Mouse (Mus musculus) cerebellum, adult 9-11 months (tissue): ENCODE measurements around the gene Smc1b.

Experiments
- DNase-seq: peaks from one replicate; pipeline ENCODE4 v3.0.0; 2022

Smc1b gene

DNA sequence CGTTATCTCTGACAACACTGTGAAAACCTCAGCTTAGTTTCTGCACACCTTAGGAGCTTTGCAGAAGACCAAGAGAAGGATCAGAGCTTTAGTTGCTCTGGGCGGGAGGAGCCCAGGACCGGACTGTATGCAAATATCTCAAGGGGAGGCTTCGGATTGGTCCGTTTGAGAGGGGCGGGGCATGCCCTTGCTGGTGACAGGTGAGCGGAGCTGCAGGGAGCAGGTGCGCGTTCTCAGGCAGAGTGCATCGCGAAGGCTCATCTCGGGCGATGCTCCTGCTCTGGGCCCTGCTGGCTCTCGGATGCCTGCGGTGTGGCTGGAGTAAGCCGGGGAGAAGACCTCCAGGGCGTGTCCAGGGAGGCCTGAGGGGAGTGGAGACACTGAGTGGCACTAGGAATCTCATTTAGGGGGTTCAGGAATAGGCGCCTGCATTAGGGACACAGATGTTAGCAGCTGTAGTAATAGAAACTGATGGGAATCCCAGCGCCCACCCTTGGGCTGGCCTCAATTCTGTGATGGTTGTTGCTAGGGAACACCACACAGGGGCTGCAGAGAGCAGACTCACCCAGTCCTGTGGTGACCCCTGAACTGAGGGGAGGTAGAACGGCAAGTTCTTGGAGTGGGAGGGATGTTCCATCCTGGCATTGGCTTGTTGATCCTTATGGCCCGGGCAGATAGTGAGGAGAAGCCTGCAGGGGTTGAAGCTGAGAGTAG, 114.7 kb downstream of the Smc1b start, which contains the start of gene Upk3a:
TSS of gene Upk3a (plus strand) at position 191 of the 714 bp plus-strand sequence.
- no peak for DNase-seq

DNA sequence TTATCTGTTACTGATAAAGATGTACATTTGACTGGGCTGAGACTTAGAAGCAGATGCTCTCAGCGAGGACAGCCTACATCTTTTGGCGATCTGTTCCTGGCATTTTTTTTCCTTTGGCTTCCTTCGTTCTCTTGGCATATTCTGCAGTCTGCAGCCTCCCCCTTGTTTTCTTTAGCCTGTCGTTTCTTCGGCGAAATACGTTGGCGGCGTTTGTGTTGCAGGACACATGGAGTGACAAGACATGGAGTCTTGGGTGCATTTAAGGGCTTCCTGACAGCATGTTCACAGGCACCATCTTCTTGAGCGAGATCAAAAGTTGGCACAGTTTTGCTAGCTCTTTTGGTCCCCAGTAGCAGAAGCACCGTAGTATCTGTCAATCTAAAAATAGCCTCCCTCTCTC, 116.0 kb downstream of the Smc1b start:
- DNase-seq: no peak
